Mouse (Mus musculus) central nervous system, embryonic 14 days (tissue): ENCODE measurements around the gene Stk26. TPM values are rescaled to one million over a fixed set of nuclear protein-coding genes. Genes with fewer than 3 reads are reported as not detected.

Experiments used
- polyA plus RNA-seq: library from polyadenylated mRNA; depleted of rRNA; stranded (reverse); fragments of >200 nt; gene quantifications from 2 replicates; pipeline ENCODE4 v1.2.3, GENCODE M21; 2012; rRNA removed

Stk26 gene
- 1.8 and 9.9 TPM in 2 replicates for polyA plus RNA-seq

GRCm38 (mm10) chrX:50840847-50841560 lies at the start of gene Stk26:
TSS of gene Stk26 (plus strand) at chrX:50841047.

GRCm38 (mm10) chrX:50942610-50943009 lies 101.8 kb downstream of the Stk26 start, which contains the start of gene Frmd7:
TSS of gene Frmd7 (minus strand) at chrX:50942710.

Other genes starting within 250 kb of the Stk26 start
- 0.24 and 0.34 TPM in 2 replicates for gene Frmd7, start 101.7 kb downstream of the Stk26 start, polyA plus RNA-seq
- gene Rap2c, start 177.0 kb downstream of the Stk26 start, polyA plus RNA-seq = 24.8 and 26.0 TPM in 2 replicates